Mouse (Mus musculus): ENCODE measurements around the gene Acox2.

- TF ChIP-seq MYOD1 (IDR thresholded peaks at IDR 0.05; ENCODE audit: control insufficient read depth, insufficient read length, low read depth) (no peak), CTCF (IDR thresholded peaks at IDR 0.05; ENCODE audit: control insufficient read depth, insufficient read depth, insufficient read length) (no peak), USF1 (IDR thresholded peaks at IDR 0.05; ENCODE audit: low read depth) (no peak), MAX (IDR thresholded peaks at IDR 0.05) (no peak)
Observed at GRCm38 (mm10) chr14:8222561-8222960, 36.6 kb downstream of the Acox2 start.
